Mouse (Mus musculus): ENCODE data around the gene Tnnt1. TPM values are rescaled to one million over a fixed set of nuclear protein-coding genes. Genes with fewer than 3 reads are reported as not detected.

Tnnt1 gene
- polyA plus RNA-seq, 1 experiment, result 1.8 TPM

GRCm38 (mm10) chr7:4523205-4524130, 7.3 kb upstream of the Tnnt1 start:
- 96% methylated on average over 33 of the region's 33 CpGs for WGBS
- Histone ChIP-seq H3K4me3 (ENCODE audit: control insufficient read depth, insufficient read depth, low read length) (no peak overlapping the region), H3K4me1 (replicated peaks; ENCODE audit: control insufficient read depth, insufficient read depth, low read length) (peaks cover 16% of the 10 kb centered on the region), H3K27ac (ENCODE audit: control insufficient read depth, insufficient read depth, low read length) (no peak overlapping the region), H3K27me3 (ENCODE audit: control insufficient read depth, insufficient read depth, low read length) (no peaks in the 10 kb centered on the region; the same call in 1 of the 2 replicates), H3K36me3 (ENCODE audit: control insufficient read depth, insufficient read depth, low read length) (no peaks in the 10 kb centered on the region)
- TF ChIP-seq CTCF (IDR thresholded peaks at IDR 0.05; ENCODE audit: borderline replicate concordance, control insufficient read depth, extremely low read depth, insufficient read depth, low read length, poor library complexity) (no peak), POLR2A (IDR thresholded peaks at IDR 0.05; ENCODE audit: control insufficient read depth, extremely low read depth, insufficient read depth, low read length, poor library complexity) (no peak)
- DNase-seq, result no peak

DNA sequence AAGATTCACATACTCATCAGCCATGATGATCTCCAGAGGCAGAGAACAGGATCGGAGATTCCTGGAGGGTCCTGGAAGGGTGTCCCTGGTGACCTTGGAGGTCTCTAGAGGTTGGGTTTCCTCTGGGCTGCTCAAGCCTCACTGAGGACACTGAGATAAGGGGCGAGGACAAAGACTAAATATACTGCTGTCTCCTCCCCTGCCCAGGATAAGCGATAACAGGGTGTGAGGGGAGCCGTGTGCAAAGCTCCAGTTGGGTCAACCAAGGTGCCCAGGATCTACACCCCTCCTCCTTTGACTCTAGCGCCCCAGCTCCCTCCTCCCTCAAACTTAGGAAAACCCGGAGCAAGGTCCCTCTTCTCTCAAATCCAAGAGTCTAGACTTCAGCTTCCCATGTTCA, 6.1 kb upstream of the Tnnt1 start:
- no peak overlapping the region for H3K4me3 ChIP-seq (ENCODE audit: control insufficient read depth, insufficient read depth, low read length)
- WGBS, result 93% methylated on average over 6 of the region's 6 CpGs
- TF ChIP-seq POLR2A (IDR thresholded peaks at IDR 0.05; ENCODE audit: control insufficient read depth, extremely low read depth, insufficient read depth, low read length, poor library complexity) (no peak), CTCF (IDR thresholded peaks at IDR 0.05; ENCODE audit: borderline replicate concordance, control insufficient read depth, extremely low read depth, insufficient read depth, low read length, poor library complexity) (no peak)
- no peak overlapping the region for H3K27ac ChIP-seq (ENCODE audit: control insufficient read depth, insufficient read depth, low read length)
- peaks cover 20% of the 10 kb centered on the region for H3K4me1 ChIP-seq (replicated peaks; ENCODE audit: control insufficient read depth, insufficient read depth, low read length)
- no peak for DNase-seq
- no peaks in the 10 kb centered on the region for H3K36me3 ChIP-seq (ENCODE audit: control insufficient read depth, insufficient read depth, low read length)
- no peaks in the 10 kb centered on the region; the same call in 1 of the 2 replicates for H3K27me3 ChIP-seq (ENCODE audit: control insufficient read depth, insufficient read depth, low read length)

DNA sequence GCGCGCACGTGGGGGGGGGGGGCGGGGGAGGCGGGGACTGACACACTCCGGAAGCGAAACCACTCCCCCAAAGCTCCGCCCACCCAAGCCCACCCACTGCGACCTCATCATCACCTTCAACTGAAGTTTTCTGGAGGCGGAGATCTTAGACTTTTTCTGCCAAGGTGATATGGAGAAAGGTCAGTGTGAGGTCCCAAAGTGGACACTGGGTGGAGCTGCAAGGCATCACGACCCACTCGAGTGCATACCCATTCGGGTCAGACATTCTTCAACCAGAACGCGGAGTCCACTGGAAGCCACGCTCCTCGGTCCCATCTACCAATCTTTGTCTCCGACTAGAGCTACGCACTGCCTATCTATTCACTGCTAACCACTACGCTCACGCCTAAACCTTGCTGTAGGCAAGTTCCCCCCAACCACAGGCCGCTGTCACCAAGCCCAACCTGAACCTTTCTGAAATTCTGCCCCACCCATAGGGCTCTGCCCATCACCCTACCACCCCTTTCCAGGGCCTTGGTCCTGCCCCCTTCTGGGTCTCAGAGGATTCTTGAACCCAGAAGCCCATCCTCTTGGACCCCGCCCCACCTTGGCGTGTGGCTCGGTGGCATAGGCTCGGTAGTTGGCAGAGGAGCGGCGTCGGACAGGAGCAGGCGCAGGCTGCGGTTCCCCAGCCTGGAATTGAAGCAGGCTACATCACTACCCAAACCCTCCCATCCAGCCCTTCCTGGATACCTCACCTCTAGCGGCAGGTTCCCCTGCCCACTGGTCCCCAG, 5.2 kb upstream of the Tnnt1 start:
- Histone ChIP-seq H3K4me1 (replicated peaks; ENCODE audit: control insufficient read depth, insufficient read depth, low read length) (peaks cover 16% of the 10 kb centered on the region), H3K36me3 (ENCODE audit: control insufficient read depth, insufficient read depth, low read length) (no peaks in the 10 kb centered on the region), H3K4me3 (ENCODE audit: control insufficient read depth, insufficient read depth, low read length) (0 out of 2 replicates have a peak overlapping the region, but pooled peaks have one; percentile 0), H3K27me3 (ENCODE audit: control insufficient read depth, insufficient read depth, low read length) (no peaks in the 10 kb centered on the region), H3K27ac (ENCODE audit: control insufficient read depth, insufficient read depth, low read length) (no peak overlapping the region)
- DNase-seq, result no peak
- WGBS, result 47% methylated on average over 32 of the region's 32 CpGs
- TF ChIP-seq CTCF (IDR thresholded peaks at IDR 0.05; ENCODE audit: borderline replicate concordance, control insufficient read depth, extremely low read depth, insufficient read depth, low read length, poor library complexity) (no peak), POLR2A (IDR thresholded peaks at IDR 0.05; ENCODE audit: control insufficient read depth, extremely low read depth, insufficient read depth, low read length, poor library complexity) (no peak)

DNA sequence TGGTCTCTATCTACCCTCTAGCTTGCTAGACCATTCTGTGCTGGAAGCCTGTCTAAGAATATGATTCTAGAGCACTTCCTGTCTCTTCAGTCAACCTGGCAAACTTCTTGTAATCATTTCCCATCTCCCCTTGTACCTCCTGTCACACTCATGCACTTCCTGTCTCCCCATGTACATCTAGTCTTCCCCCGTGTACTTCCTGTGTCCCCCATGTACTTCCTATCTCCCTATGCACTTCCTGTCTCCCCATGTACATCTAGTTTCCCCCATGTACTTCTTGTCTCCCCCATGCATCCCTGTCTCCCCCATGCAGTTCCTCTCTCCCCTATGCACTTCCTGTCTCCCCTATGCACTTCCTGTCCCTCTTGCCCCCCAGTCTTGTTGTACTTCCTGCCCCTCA, 2.3 kb upstream of the Tnnt1 start:
- Histone ChIP-seq H3K27ac (ENCODE audit: control insufficient read depth, insufficient read depth, low read length) (peak overlapping the region; percentile 43; the same call in 1 of the 2 replicates), H3K36me3 (ENCODE audit: control insufficient read depth, insufficient read depth, low read length) (no peaks in the 10 kb centered on the region), H3K27me3 (ENCODE audit: control insufficient read depth, insufficient read depth, low read length) (no peaks in the 10 kb centered on the region), H3K4me3 (ENCODE audit: control insufficient read depth, insufficient read depth, low read length) (no peak overlapping the region), H3K4me1 (replicated peaks; ENCODE audit: control insufficient read depth, insufficient read depth, low read length) (peaks cover 16% of the 10 kb centered on the region)
- 6% methylated on average over 1 of the region's 1 CpGs for WGBS
- TF ChIP-seq CTCF (IDR thresholded peaks at IDR 0.05; ENCODE audit: borderline replicate concordance, control insufficient read depth, extremely low read depth, insufficient read depth, low read length, poor library complexity) (no peak), POLR2A (IDR thresholded peaks at IDR 0.05; ENCODE audit: control insufficient read depth, extremely low read depth, insufficient read depth, low read length, poor library complexity) (no peak)
- DNase-seq, result no peak

- H3K4me1 ChIP-seq (replicated peaks; ENCODE audit: control insufficient read depth, insufficient read depth, low read length), result peaks cover 12% of the 10 kb centered on the region
- no peaks in the 10 kb centered on the region for H3K27me3 ChIP-seq (ENCODE audit: control insufficient read depth, insufficient read depth, low read length)
- no peak overlapping the region for H3K4me3 ChIP-seq (ENCODE audit: control insufficient read depth, insufficient read depth, low read length)
- no peaks in the 10 kb centered on the region for H3K36me3 ChIP-seq (ENCODE audit: control insufficient read depth, insufficient read depth, low read length)
- no peak for DNase-seq
- TF ChIP-seq POLR2A (IDR thresholded peaks at IDR 0.05; ENCODE audit: control insufficient read depth, extremely low read depth, insufficient read depth, low read length, poor library complexity) (no peak), CTCF (IDR thresholded peaks at IDR 0.05; ENCODE audit: borderline replicate concordance, control insufficient read depth, extremely low read depth, insufficient read depth, low read length, poor library complexity) (no peak)
- no peak overlapping the region for H3K27ac ChIP-seq (ENCODE audit: control insufficient read depth, insufficient read depth, low read length)
- 92% methylated on average over 6 of the region's 6 CpGs for WGBS
Measured at GRCm38 (mm10) chr7:4515853-4516252, 329 bp downstream of the Tnnt1 start.
